In the genomic region with DNA sequence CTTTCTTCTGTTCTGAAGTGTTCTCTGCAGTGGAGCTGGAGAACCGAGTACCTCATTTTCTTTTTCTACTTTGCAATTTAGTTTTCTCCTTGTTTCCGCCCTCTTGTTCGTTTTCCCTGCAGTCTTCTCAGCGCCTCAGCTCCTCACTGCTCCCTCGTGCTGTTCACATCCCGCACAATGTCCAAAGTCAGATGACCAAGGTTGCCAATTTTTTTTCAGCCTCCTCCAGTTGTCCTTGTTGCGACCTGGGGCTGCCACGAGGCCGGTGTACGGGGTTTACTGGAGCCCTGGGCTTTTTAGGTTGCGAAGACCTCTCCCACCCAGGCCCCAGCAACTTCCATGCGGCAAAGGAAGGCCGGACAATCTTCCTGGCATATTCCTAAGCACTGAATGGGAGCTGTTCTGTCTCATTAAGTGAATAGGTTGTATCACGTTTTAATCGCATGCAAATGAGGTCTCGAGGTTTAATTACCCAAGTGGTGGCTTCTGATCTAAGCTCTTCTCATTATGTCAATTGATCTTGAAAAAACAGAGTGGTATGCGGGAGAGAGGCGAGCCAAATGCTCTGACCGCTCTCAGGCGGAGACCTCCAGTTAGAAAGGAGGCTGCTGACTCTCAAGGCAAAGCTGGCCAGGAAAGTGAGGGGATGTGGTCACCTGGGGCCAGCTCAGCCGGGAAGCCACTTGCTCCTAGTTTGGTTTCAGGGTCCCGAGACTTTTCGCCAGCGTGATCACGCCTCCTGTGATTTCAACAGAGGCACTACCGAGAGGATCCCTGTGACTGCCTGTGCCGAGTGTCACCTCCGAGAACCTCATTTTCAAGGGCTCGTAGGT, we compare ENCODE assay signal across 9 mouse cellular contexts. TPM values are rescaled to one million over a fixed set of nuclear protein-coding genes. Genes with fewer than 3 reads are reported as not detected.
A peak's percentile ranks its signal among the peaks of the same experiment; 100 is the strongest.
DNase-seq lines count a peak whose midpoint lies in the region; ATAC-seq lines count a peak whose summit lies in the region.
"Had no signal": no experiment of that assay in that cellular context is flagged by ENCODE, and none has a peak within 500 bp of the region (broad histone marks: within the 10 kb centered on the region; RNA-seq: fewer than 3 reads in every experiment).

No protein-coding gene starts in this region.

- no peak overlapping the region for H3K4me2 ChIP-seq in hindbrain, embryonic 11.5 days (replicated peaks; ENCODE audit: low read depth, low read length)
- peak overlapping the region; percentile 43 for H3K4me2 ChIP-seq in forebrain, embryonic 14.5 days (ENCODE audit: low read length)
- peak overlapping the region; percentile 22 for H3K4me2 ChIP-seq in kidney, embryonic 14.5 days (replicated peaks; ENCODE audit: low read depth, low read length)
- H3K4me2 ChIP-seq in neural tube, embryonic 13.5 days = peak overlapping the region; percentile 43
- H3K4me2 ChIP-seq: liver, embryonic 15.5 days had no signal

- no peak overlapping the region for H3K9ac ChIP-seq in hindbrain, embryonic 11.5 days (ENCODE audit: low read depth, low read length)
- peak overlapping the region; percentile 18; the same call in 1 of the 2 replicates for H3K9ac ChIP-seq in forebrain, embryonic 14.5 days (ENCODE audit: low read length)
- no peak overlapping the region; the same call in 1 of the 2 replicates for H3K9ac ChIP-seq in kidney, embryonic 14.5 days (ENCODE audit: low read depth, low read length)
- H3K9ac ChIP-seq in neural tube, embryonic 13.5 days = no peak overlapping the region
- H3K9ac ChIP-seq: liver, embryonic 15.5 days had no signal

- no peaks in the 10 kb centered on the region for H3K36me3 ChIP-seq in hindbrain, embryonic 10.5 days
- H3K36me3 ChIP-seq in hindbrain, embryonic 11.5 days (ENCODE audit: control insufficient read depth, insufficient read depth, low read length) = no peaks in the 10 kb centered on the region
- H3K36me3 ChIP-seq in forebrain, embryonic 14.5 days (ENCODE audit: control insufficient read depth, insufficient read depth, low read length) = no peaks in the 10 kb centered on the region
- no peaks in the 10 kb centered on the region for H3K36me3 ChIP-seq in kidney, embryonic 14.5 days (ENCODE audit: control insufficient read depth, insufficient read depth, low read length)
- no peaks in the 10 kb centered on the region for H3K36me3 ChIP-seq in neural tube, embryonic 13.5 days
- no peaks in the 10 kb centered on the region for H3K36me3 ChIP-seq in embryonic facial prominence, embryonic 10.5 days (replicated peaks)
- H3K36me3 ChIP-seq: liver, embryonic 15.5 days had no signal

- WGBS in hindbrain, embryonic 10.5 days = 64% methylated on average over 29 of the region's 29 CpGs
- 59% methylated on average over 29 of the region's 29 CpGs for WGBS in hindbrain, embryonic 11.5 days
- WGBS in forebrain, embryonic 14.5 days = 15% methylated on average over 29 of the region's 29 CpGs
- WGBS in kidney, embryonic 14.5 days = 20% methylated on average over 29 of the region's 29 CpGs
- 14% methylated on average over 29 of the region's 29 CpGs for WGBS in neural tube, embryonic 13.5 days
- 61% methylated on average over 29 of the region's 29 CpGs for WGBS in embryonic facial prominence, embryonic 10.5 days

- H3K27me3 ChIP-seq in hindbrain, embryonic 10.5 days (ENCODE audit: insufficient read depth, poor library complexity, severe bottlenecking) = peaks cover 29% of the 10 kb centered on the region
- H3K27me3 ChIP-seq in hindbrain, embryonic 11.5 days (ENCODE audit: control insufficient read depth, insufficient read depth, low read length) = no peaks in the 10 kb centered on the region
- no peaks in the 10 kb centered on the region for H3K27me3 ChIP-seq in forebrain, embryonic 14.5 days (replicated peaks; ENCODE audit: control insufficient read depth, insufficient read depth, low read length)
- H3K27me3 ChIP-seq in kidney, embryonic 14.5 days (ENCODE audit: control insufficient read depth, insufficient read depth, low read length) = no peaks in the 10 kb centered on the region
- H3K27me3 ChIP-seq in neural tube, embryonic 13.5 days = peaks cover 10% of the 10 kb centered on the region; the same call in 1 of the 2 replicates
- H3K27me3 ChIP-seq in embryonic facial prominence, embryonic 10.5 days (replicated peaks; ENCODE audit: low read depth, poor library complexity, severe bottlenecking) = peaks cover 32% of the 10 kb centered on the region

- DNase-seq in hindbrain, embryonic 10.5 days (ENCODE audit: low spot score) = no peak
- DNase-seq in hindbrain, embryonic 11.5 days (ENCODE audit: low spot score) = no peak
- DNase-seq in forebrain, embryonic 14.5 days (ENCODE audit: low spot score) = peak; percentile 84
- no peak for DNase-seq in layer of hippocampus, postnatal 25 days (ENCODE audit: extremely low spot score in 1 of 2, low spot score in 1 of 2)
- no peak for DNase-seq in embryonic facial prominence, embryonic 10.5 days (ENCODE audit: low spot score)
- DNase-seq: thymus, adult 2 months had no signal

- no peak for ATAC-seq in hindbrain, embryonic 11.5 days (ENCODE audit: low FRiP score)
- ATAC-seq in forebrain, embryonic 14.5 days = peak; percentile 59
- ATAC-seq in kidney, embryonic 14.5 days (ENCODE audit: low FRiP score, low TSS enrichment) = peak; percentile 16; the same call in 1 of the 2 replicates
- peak; percentile 16; the same call in 1 of the 2 replicates for ATAC-seq in neural tube, embryonic 13.5 days (ENCODE audit: low read depth)

- H3K9me3 ChIP-seq in hindbrain, embryonic 10.5 days = peaks cover 4% of the 10 kb centered on the region; the same call in 1 of the 2 replicates
- H3K9me3 ChIP-seq in hindbrain, embryonic 11.5 days (ENCODE audit: control insufficient read depth, low read length) = no peaks in the 10 kb centered on the region
- no peaks in the 10 kb centered on the region for H3K9me3 ChIP-seq in forebrain, embryonic 14.5 days (replicated peaks; ENCODE audit: control insufficient read depth, low read length)
- peaks cover 3% of the 10 kb centered on the region; the same call in 1 of the 2 replicates for H3K9me3 ChIP-seq in kidney, embryonic 14.5 days (ENCODE audit: control insufficient read depth, low read length)
- H3K9me3 ChIP-seq in neural tube, embryonic 13.5 days = no peaks in the 10 kb centered on the region
- 0 out of 2 replicates have a peak, but pooled peaks cover 2% of the 10 kb centered on the region for H3K9me3 ChIP-seq in embryonic facial prominence, embryonic 10.5 days
- H3K9me3 ChIP-seq: liver, embryonic 15.5 days had no signal

- no peak overlapping the region for H3K4me3 ChIP-seq in hindbrain, embryonic 10.5 days
- no peak overlapping the region for H3K4me3 ChIP-seq in hindbrain, embryonic 11.5 days (ENCODE audit: low read depth, low read length)
- H3K4me3 ChIP-seq in forebrain, embryonic 14.5 days (ENCODE audit: low read depth, low read length) = peak overlapping the region; percentile 8; the same call in 1 of the 2 replicates
- H3K4me3 ChIP-seq in kidney, embryonic 14.5 days (ENCODE audit: low read length) = no peak overlapping the region
- H3K4me3 ChIP-seq in neural tube, embryonic 13.5 days = no peak overlapping the region
- H3K4me3 ChIP-seq in embryonic facial prominence, embryonic 10.5 days = no peak overlapping the region
- H3K4me3 ChIP-seq: liver, embryonic 15.5 days had no signal

- peaks cover 52% of the 10 kb centered on the region for H3K4me1 ChIP-seq in hindbrain, embryonic 10.5 days (replicated peaks)
- H3K4me1 ChIP-seq in hindbrain, embryonic 11.5 days (replicated peaks; ENCODE audit: control insufficient read depth, insufficient read depth, low read length) = peaks cover 4% of the 10 kb centered on the region; the same call in 1 of the 2 replicates
- peaks cover 49% of the 10 kb centered on the region for H3K4me1 ChIP-seq in forebrain, embryonic 14.5 days (ENCODE audit: control insufficient read depth, insufficient read depth, low read length)
- peaks cover 32% of the 10 kb centered on the region for H3K4me1 ChIP-seq in kidney, embryonic 14.5 days (ENCODE audit: control insufficient read depth, insufficient read depth, low read length)
- peaks cover 48% of the 10 kb centered on the region for H3K4me1 ChIP-seq in neural tube, embryonic 13.5 days (replicated peaks)
- peaks cover 38% of the 10 kb centered on the region for H3K4me1 ChIP-seq in embryonic facial prominence, embryonic 10.5 days
- H3K4me1 ChIP-seq: liver, embryonic 15.5 days had no signal

- peak overlapping the region; percentile 42; the same call in 1 of the 2 replicates for H3K27ac ChIP-seq in hindbrain, embryonic 10.5 days
- no peak overlapping the region for H3K27ac ChIP-seq in hindbrain, embryonic 11.5 days (ENCODE audit: low read depth, low read length)
- H3K27ac ChIP-seq in forebrain, embryonic 14.5 days (ENCODE audit: low read depth, low read length) = peak overlapping the region; percentile 63
- H3K27ac ChIP-seq in kidney, embryonic 14.5 days (ENCODE audit: low read depth, low read length) = peak overlapping the region; percentile 18; the same call in 1 of the 2 replicates
- 0 out of 2 replicates have a peak overlapping the region, but pooled peaks have one; percentile 50 for H3K27ac ChIP-seq in neural tube, embryonic 13.5 days (replicated peaks)
- no peak overlapping the region; the same call in 1 of the 2 replicates for H3K27ac ChIP-seq in embryonic facial prominence, embryonic 10.5 days (replicated peaks)
- H3K27ac ChIP-seq: liver, embryonic 15.5 days had no signal

RNA-seq across cellular contexts. Expression of gene Gas1, which starts 54.6 kb away (rescaled TPM):
- polyA plus RNA-seq in hindbrain, embryonic 10.5 days (2016; fragmentation: Nextera tagmentation; extraction: Ambion mirVana) = 78.7 and 97.1 TPM in 2 replicates
- polyA plus RNA-seq in hindbrain, embryonic 11.5 days (2014; fragmentation: Nextera tagmentation; extraction: Ambion mirVana) = 106 and 124 TPM in 2 replicates
- polyA plus RNA-seq in forebrain, embryonic 14.5 days (2014; fragmentation: Nextera tagmentation; extraction: Ambion mirVana) = 30.5 and 40.6 TPM in 2 replicates
- 143 and 146 TPM in 2 replicates for polyA plus RNA-seq in kidney, embryonic 14.5 days (2014; fragmentation: Nextera tagmentation; extraction: Ambion mirVana)
- polyA plus RNA-seq in neural tube, embryonic 13.5 days (2015; fragmentation: Nextera tagmentation; extraction: Ambion mirVana) = 19.3 and 29.9 TPM in 2 replicates
- total RNA-seq in layer of hippocampus, postnatal 25 days (2021) = 10 to 100 TPM; 12.3 to 13.7 TPM
- polyA plus RNA-seq in embryonic facial prominence, embryonic 10.5 days (2016; fragmentation: Nextera tagmentation; extraction: Ambion mirVana) = 77.9 and 78.3 TPM in 2 replicates

Comparison
In these comparisons a context has a peak if more than half of its experiments do, and no peak if none do; other contexts are left out.
1. H3K27ac ChIP-seq: peak in hindbrain, embryonic 10.5 days (single experiment), forebrain, embryonic 14.5 days (single experiment), kidney, embryonic 14.5 days (single experiment) and neural tube, embryonic 13.5 days (single experiment); none in hindbrain, embryonic 11.5 days (single experiment) and embryonic facial prominence, embryonic 10.5 days (single experiment).